Mouse (Mus musculus) v-Abl transformed pro-B cells (cell line): ENCODE measurements around the gene Fbn1.

Experiments
- in situ Hi-C, 2 experiments: fragments of 400-800 bp; cut with MboI; formaldehyde crosslinking; loops; one replicate each; pipeline ENCODE4 v1.15.1; 2025; ENCODE audit not compliant: unreplicated experiment in 2 of 2

The Fbn1 gene

GRCm38 (mm10) chr2:125259230-125260120 is 248.3 kb downstream of the Fbn1 start:
- in situ Hi-C loops, result loop anchor here (10.0 to 25.0 kb wide), 5 partner anchors 345 to 1105 kb away; no protein-coding TSS in a partner anchor

- in situ Hi-C loops, result loop anchor here (10.0 to 25.0 kb wide), 4 partner anchors 356 to 1109 kb away; no protein-coding TSS in a partner anchor
Measured at GRCm38 (mm10) chr2:125255886-125256285, 251.9 kb downstream of the Fbn1 start.

- in situ Hi-C loops, result loop anchor here (10.0 to 25.0 kb wide), 4 partner anchors 358 to 1110 kb away; no protein-coding TSS in a partner anchor
Measured at GRCm38 (mm10) chr2:125254630-125255029, 253.2 kb downstream of the Fbn1 start.

- in situ Hi-C loops, result loop anchor here (10.0 to 25.0 kb wide), 4 partner anchors 359 to 1111 kb away; no protein-coding TSS in a partner anchor
Measured at GRCm38 (mm10) chr2:125253699-125254098, 254.1 kb downstream of the Fbn1 start.

GRCm38 (mm10) chr2:125252275-125252674 is 255.5 kb downstream of the Fbn1 start:
- in situ Hi-C loops, result loop anchor here (10.0 to 25.0 kb wide), 4 partner anchors 360 to 1113 kb away; no protein-coding TSS in a partner anchor

- in situ Hi-C loops, result loop anchor here (10.0 to 25.0 kb wide), 4 partner anchors 361 to 1113 kb away; no protein-coding TSS in a partner anchor
Measured at GRCm38 (mm10) chr2:125251781-125252180, 256.0 kb downstream of the Fbn1 start.
